Mouse (Mus musculus) bone marrow macrophage, adult 2 months (primary cell): ENCODE measurements around the gene Ap4m1.

Experiments used
- CTCF ChIP-seq: IDR thresholded peaks from 2 replicates; pipeline ENCODE4 v1.5.1; 2012; ENCODE audit warnings: low read depth, mild to moderate bottlenecking, low read length, moderate library complexity
- POLR2A ChIP-seq: IDR thresholded peaks from 2 replicates; pipeline ENCODE4 v1.6.1; 2012; ENCODE audit warnings: mild to moderate bottlenecking, low read depth, low read length, borderline replicate concordance

- TF ChIP-seq POLR2A (no peak), CTCF (peak; percentile 86)
Observed at GRCm38 (mm10) chr5:138222111-138222510, 50.3 kb downstream of the Ap4m1 start.
